Mouse (Mus musculus) MEL (cell line): ENCODE data around the gene Calm3. TPM values are rescaled to one million over a fixed set of nuclear protein-coding genes. Genes with fewer than 3 reads are reported as not detected.

Source experiments
- DNase-seq: peaks from one replicate; pipeline ENCODE4 v3.0.0; 2011; ENCODE audit warnings: low read depth, low spot score
- H3K27ac ChIP-seq: 2 replicates; pipeline ENCODE4 v1.5.1; 2012; ENCODE audit warnings: low read depth, mild to moderate bottlenecking, control low read depth, low read length, moderate library complexity; ENCODE audit not compliant: control insufficient read depth
- H3K27me3 ChIP-seq, 2 experiments: fragments of 150-350 bp in 1 of 2; sonication (generic) in 1 of 2; 2 replicates each; pipeline ENCODE4 v1.6.1; 2012; ENCODE audit warnings: low read length in 2 of 2, mild to moderate bottlenecking in 2 of 2, improper control_type of control experiment in 1 of 2, moderate library complexity in 1 of 2; ENCODE audit not compliant: insufficient read depth in 2 of 2, control insufficient read depth in 1 of 2
- H3K36me3 ChIP-seq, 2 experiments: 2 replicates each; pipeline ENCODE4 v1.6.1; 2012 to 2014; ENCODE audit warnings: low read length in 2 of 2, improper control_type of control experiment in 1 of 2, inconsistent platforms in 1 of 2, mild to moderate bottlenecking in 1 of 2; ENCODE audit not compliant: insufficient read depth in 2 of 2, control insufficient read depth in 1 of 2
- H3K4me1 ChIP-seq, 2 experiments: fragments of 150-350 bp in 1 of 2; sonication (generic) in 1 of 2; 2 replicates each; pipeline ENCODE4 v1.6.1; 2012; ENCODE audit warnings: low read length in 2 of 2, improper control_type of control experiment in 1 of 2, mild to moderate bottlenecking in 1 of 2; ENCODE audit not compliant: insufficient read depth in 2 of 2, control insufficient read depth in 1 of 2
- H3K4me3 ChIP-seq, 2 experiments: fragments of 150-350 bp in 1 of 2; sonication (generic) in 1 of 2; 2 replicates each; pipeline ENCODE4 v1.5.1; 2012; ENCODE audit warnings: low read depth in 2 of 2, low read length in 2 of 2, mild to moderate bottlenecking in 2 of 2, moderate library complexity in 2 of 2, control low read depth in 1 of 2, improper control_type of control experiment in 1 of 2; ENCODE audit not compliant: control insufficient read depth in 1 of 2, insufficient read depth in 1 of 2
- H3K79me2 ChIP-seq: 2 replicates; pipeline ENCODE4 v1.6.1; 2012; ENCODE audit warnings: mild to moderate bottlenecking, low read length, moderate library complexity; ENCODE audit not compliant: control insufficient read depth, poor library complexity, insufficient read depth
- H3K9ac ChIP-seq: 2 replicates; pipeline ENCODE4 v1.6.1; 2012; ENCODE audit warnings: low read depth, mild to moderate bottlenecking, control low read depth, low read length, moderate library complexity; ENCODE audit not compliant: control insufficient read depth, poor library complexity, severe bottlenecking
- H3K9me3 ChIP-seq: fragments of 150-350 bp; sonication (generic); replicated peaks from 2 replicates; pipeline ENCODE4 v1.6.1; 2012; ENCODE audit warnings: mild to moderate bottlenecking, low read length, improper control_type of control experiment, moderate library complexity; ENCODE audit not compliant: insufficient read depth
- BHLHE40 ChIP-seq: IDR thresholded peaks from 2 replicates; pipeline ENCODE4 v1.6.1; 2012; ENCODE audit warnings: low read depth, mild to moderate bottlenecking, inconsistent platforms, low read length, improper control_type of control experiment, borderline replicate concordance
- CHD1 ChIP-seq: IDR thresholded peaks from 2 replicates; pipeline ENCODE4 v1.6.1; 2012; ENCODE audit warnings: low read depth, mild to moderate bottlenecking, inconsistent platforms, low read length, improper control_type of control experiment
- CTCF ChIP-seq, 3 experiments: IDR thresholded peaks in 2 of 3; conservative IDR thresholded peaks in 1 of 3; 2 replicates each; pipeline ENCODE4 v1.5.1; 2011 to 2012; ENCODE audit warnings: low read length in 3 of 3, low read depth in 2 of 3, mild to moderate bottlenecking in 2 of 3, improper control_type of control experiment in 1 of 3, inconsistent platforms in 1 of 3, mixed read lengths in 1 of 3, moderate library complexity in 1 of 3; ENCODE audit not compliant: control insufficient read depth in 1 of 3, insufficient read depth in 1 of 3, poor library complexity in 1 of 3, severe bottlenecking in 1 of 3
- ELF1 ChIP-seq: IDR thresholded peaks from 2 replicates; pipeline ENCODE4 v1.6.1; 2014; ENCODE audit warnings: low read depth, mild to moderate bottlenecking, inconsistent platforms, low read length, improper control_type of control experiment, moderate library complexity
- ETS1 ChIP-seq: IDR thresholded peaks from 2 replicates; pipeline ENCODE4 v1.6.1; 2012; ENCODE audit warnings: low read depth, mild to moderate bottlenecking, inconsistent platforms, low read length, improper control_type of control experiment, moderate library complexity
- GATA1 ChIP-seq: IDR thresholded peaks from 2 replicates; pipeline ENCODE4 v1.6.1; 2011; ENCODE audit warnings: low read depth, low read length, improper control_type of control experiment
- HCFC1 ChIP-seq: IDR thresholded peaks from 2 replicates; pipeline ENCODE4 v1.6.1; 2012; ENCODE audit warnings: low read depth, mild to moderate bottlenecking, inconsistent platforms, low read length, improper control_type of control experiment, moderate library complexity
- JUND ChIP-seq: IDR thresholded peaks from 2 replicates; pipeline ENCODE4 v1.6.1; 2011; ENCODE audit warnings: low read depth, mild to moderate bottlenecking, improper control_type of control experiment, low read length
- MAX ChIP-seq: IDR thresholded peaks from 2 replicates; pipeline ENCODE4 v1.6.1; 2011; ENCODE audit warnings: low read length, improper control_type of control experiment
- MEF2A ChIP-seq: IDR thresholded peaks from 2 replicates; pipeline ENCODE4 v1.6.1; 2014; ENCODE audit warnings: low read depth, mild to moderate bottlenecking, inconsistent platforms, low read length, improper control_type of control experiment; ENCODE audit not compliant: poor library complexity, insufficient replicate concordance, severe bottlenecking; ENCODE audit errors: extremely low read depth
- MXI1 ChIP-seq: IDR thresholded peaks from 2 replicates; pipeline ENCODE4 v1.6.1; 2011; ENCODE audit warnings: mild to moderate bottlenecking, low read depth, low read length, improper control_type of control experiment
- NELFE ChIP-seq: IDR thresholded peaks from 2 replicates; pipeline ENCODE4 v1.6.1; 2011; ENCODE audit warnings: low read depth, low read length, improper control_type of control experiment
- NRF1 ChIP-seq: IDR thresholded peaks from 2 replicates; pipeline ENCODE4 v1.6.1; 2014; ENCODE audit warnings: low read depth, mild to moderate bottlenecking, inconsistent platforms, low read length, improper control_type of control experiment, moderate library complexity; ENCODE audit not compliant: poor library complexity, insufficient read depth, severe bottlenecking
- TAL1 ChIP-seq: IDR thresholded peaks from 2 replicates; pipeline ENCODE4 v1.6.1; 2012; ENCODE audit warnings: mild to moderate bottlenecking, inconsistent platforms, low read length, moderate library complexity, mixed read lengths
- TBP ChIP-seq: IDR thresholded peaks from 2 replicates; pipeline ENCODE4 v1.8.0; 2011; ENCODE audit warnings: low read depth, low read length, improper control_type of control experiment
- TCF12 ChIP-seq: IDR thresholded peaks from 2 replicates; pipeline ENCODE4 v1.6.1; 2014; ENCODE audit warnings: low read depth, mild to moderate bottlenecking, inconsistent platforms, low read length, improper control_type of control experiment, moderate library complexity
- USF1 ChIP-seq: IDR thresholded peaks from 2 replicates; pipeline ENCODE4 v1.6.1; 2014; ENCODE audit warnings: low read depth, mild to moderate bottlenecking, inconsistent platforms, low read length, improper control_type of control experiment, moderate library complexity
- ZC3H11A ChIP-seq: IDR thresholded peaks from 2 replicates; pipeline ENCODE4 v1.6.1; 2012; ENCODE audit warnings: low read depth, mild to moderate bottlenecking, inconsistent platforms, low read length, improper control_type of control experiment
- ZMIZ1 ChIP-seq: IDR thresholded peaks from 2 replicates; pipeline ENCODE4 v1.6.1; 2012; ENCODE audit warnings: low read depth, mild to moderate bottlenecking, inconsistent platforms, low read length, improper control_type of control experiment, moderate library complexity
- polyA plus RNA-seq, 2 experiments: library from polyadenylated mRNA; stranded (reverse) in 1 of 2; unstranded in 1 of 2; fragments of >175 nt in 1 of 2; fragments of >200 nt in 1 of 2; gene quantifications; 2 replicates each; pipeline versions ENCODE4 v1.2.1 to v1.2.4; 2012; ENCODE audit warnings: low replicate concordance in 2 of 2, low read depth in 1 of 2; ENCODE audit not compliant: insufficient read length in 2 of 2, insufficient read depth in 1 of 2, missing spikeins in 1 of 2
- total RNA-seq: library from RNA; depleted of rRNA; stranded (reverse); fragments of 300-350 nt; gene quantifications from 2 replicates; pipeline ENCODE4 v1.2.3, GENCODE M21; 2012

The Calm3 gene
- total and polyA plus RNA-seq, 3 experiments, result 482 to 1,030 (median 515) TPM

DNA sequence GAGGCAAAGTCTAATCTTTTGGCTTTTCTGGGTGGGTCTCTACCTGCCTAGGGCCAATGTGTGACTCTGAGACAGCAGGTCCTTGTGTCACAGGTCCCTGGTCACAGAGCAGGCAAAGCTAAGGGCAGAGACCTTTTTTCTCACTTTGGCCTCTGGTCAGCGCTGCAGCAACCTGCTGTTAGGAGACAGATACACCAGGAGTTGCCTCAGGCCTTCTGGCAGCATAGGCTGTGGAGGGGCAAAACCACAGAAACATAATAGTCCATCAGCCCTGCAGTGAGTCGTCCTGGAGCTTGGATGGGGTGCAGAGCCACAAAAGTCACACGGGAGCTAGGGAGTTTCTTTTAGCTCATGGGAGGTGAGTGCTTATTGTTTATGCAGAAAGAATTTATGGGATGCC lies 5.2 kb downstream of the Calm3 start:
- Histone ChIP-seq H3K79me2 (peaks cover 42% of the 10 kb centered on the region), H3K9me3 (no peaks in the 10 kb centered on the region), H3K4me1 (peaks cover 0 to 15% of the 10 kb centered on the region in 2 experiments; a peak in 3 of 4 replicates), H3K9ac (no peak overlapping the region), H3K27me3 (no peaks in the 10 kb centered on the region), H3K4me3 (no peak overlapping the region), H3K27ac (no peak overlapping the region), H3K36me3 (peaks cover 0 to 10% of the 10 kb centered on the region in 2 experiments; a peak in 2 of 4 replicates)
- TF ChIP-seq ELF1 (no peak), MXI1 (no peak), HCFC1 (no peak), MAX (no peak), ZC3H11A (no peak), NRF1 (no peak), MEF2A (no peak), ETS1 (no peak), JUND (no peak), GATA1 (no peak), TBP (no peak), TCF12 (no peak), USF1 (no peak), BHLHE40 (no peak), TAL1 (no peak), CTCF (IDR thresholded peaks at IDR 0.05 in 2 of 3, conservative IDR thresholded peaks at IDR 0.05 in 1 of 3; ENCODE audit: control insufficient read depth in 1 of 3, insufficient read depth in 1 of 3, low read depth in 2 of 3, low read length in 3 of 3, poor library complexity in 1 of 3, severe bottlenecking in 1 of 3) (no peak), ZMIZ1 (no peak)
- DNase-seq, result no peak

DNA sequence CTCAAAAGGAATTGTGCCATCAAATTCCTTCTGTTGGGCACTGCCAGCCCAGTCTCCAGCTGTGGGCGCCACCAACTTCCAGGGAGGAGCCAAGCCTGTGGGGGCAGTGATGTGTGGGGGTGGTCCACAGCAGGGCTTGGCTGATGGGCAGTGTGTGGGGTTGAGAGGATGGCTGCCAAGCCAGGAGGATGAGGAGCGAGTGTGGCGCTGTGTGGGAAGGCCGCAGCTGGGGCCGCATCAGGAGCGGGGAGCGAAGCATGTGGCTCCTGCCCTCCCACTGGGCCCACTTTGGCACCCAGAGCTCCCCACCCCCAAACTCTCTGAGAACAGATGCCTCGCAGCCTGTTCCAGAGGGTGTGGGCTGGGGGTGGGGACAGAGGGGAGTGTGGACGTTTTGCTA lies 5.9 kb downstream of the Calm3 start:
- Histone ChIP-seq H3K27ac (no peak overlapping the region), H3K9ac (no peak overlapping the region), H3K4me3 (no peak overlapping the region), H3K9me3 (no peaks in the 10 kb centered on the region), H3K79me2 (peaks cover 36% of the 10 kb centered on the region), H3K36me3 (peaks cover 0 to 10% of the 10 kb centered on the region in 2 experiments; a peak in 2 of 4 replicates), H3K27me3 (no peaks in the 10 kb centered on the region), H3K4me1 (peaks cover 0 to 19% of the 10 kb centered on the region in 2 experiments; a peak in 3 of 4 replicates)
- DNase-seq, result no peak
- TF ChIP-seq NELFE, result no peak
- TF ChIP-seq CHD1, result no peak
